Mouse (Mus musculus): ENCODE measurements around the gene Tmem222.

DNA sequence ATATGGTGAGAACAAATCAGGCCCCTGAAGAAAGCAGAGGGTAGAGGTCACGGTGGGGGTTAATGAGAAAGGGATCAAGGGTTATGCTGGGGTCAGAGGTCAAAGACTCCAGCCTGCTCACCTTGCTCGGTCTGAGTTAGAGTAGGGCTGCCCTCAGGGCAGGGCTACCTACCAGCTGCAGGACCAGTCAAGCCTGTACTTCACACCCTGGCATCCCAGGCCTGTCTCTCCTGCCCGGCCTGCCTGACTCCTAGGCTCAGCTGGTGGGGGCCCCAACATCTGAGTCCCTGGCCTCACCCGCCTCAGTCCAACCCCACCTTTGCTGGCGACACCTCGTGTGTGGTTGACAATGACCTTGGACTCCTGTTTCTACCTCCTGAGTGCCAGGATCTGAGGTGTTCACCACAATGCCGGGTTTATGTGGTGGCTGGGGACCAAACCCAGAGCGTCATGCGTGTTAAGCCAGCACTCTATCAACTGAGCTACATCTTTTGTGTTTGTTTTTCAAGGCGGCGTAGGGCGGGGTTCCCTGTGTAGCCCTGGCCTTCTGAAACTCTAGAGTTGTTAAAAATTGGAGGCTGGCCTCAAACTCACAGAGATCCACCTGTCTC lies 19.7 kb downstream of the Tmem222 start:
- TF ChIP-seq CTCF (IDR thresholded peaks at IDR 0.05) (no peak), EP300 (IDR thresholded peaks at IDR 0.05) (no peak)

All from lung, postnatal 0 days (tissue).